Mouse (Mus musculus) T-helper 1 cell (primary cell): ENCODE data around the gene 3110021N24Rik.

Experiments
- in situ Hi-C: fragments of 300-600 bp; cut with MboI, MseI; formaldehyde crosslinking; loops from one replicate; pipeline ENCODE4 v1.15.1; 2025; ENCODE audit warnings: high pct_unique_total_duplicates

3110021N24Rik gene

DNA sequence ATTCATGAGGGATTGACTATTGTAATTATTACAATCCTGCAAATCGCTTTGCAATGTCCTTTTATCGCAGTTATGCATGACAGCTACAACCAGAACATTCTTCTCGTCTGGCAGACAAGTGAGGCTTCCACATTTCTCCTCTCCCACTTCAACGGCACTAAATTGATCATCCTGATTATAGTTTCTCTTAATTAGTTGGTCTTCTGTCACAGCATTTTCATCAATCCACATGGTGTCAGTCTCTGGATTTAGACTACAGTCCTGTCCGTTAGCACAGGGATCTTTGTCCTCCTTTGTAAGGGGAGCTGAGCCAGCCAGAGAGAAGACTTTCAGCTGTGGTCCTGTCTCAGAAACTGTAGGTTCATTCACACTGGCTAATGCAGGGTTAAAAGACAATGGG lies at the start of gene 3110021N24Rik:
3110021N24Rik (plus strand) TSS at position 301 of the 400 bp plus-strand sequence.
- in situ Hi-C loops = no loop called here

DNA sequence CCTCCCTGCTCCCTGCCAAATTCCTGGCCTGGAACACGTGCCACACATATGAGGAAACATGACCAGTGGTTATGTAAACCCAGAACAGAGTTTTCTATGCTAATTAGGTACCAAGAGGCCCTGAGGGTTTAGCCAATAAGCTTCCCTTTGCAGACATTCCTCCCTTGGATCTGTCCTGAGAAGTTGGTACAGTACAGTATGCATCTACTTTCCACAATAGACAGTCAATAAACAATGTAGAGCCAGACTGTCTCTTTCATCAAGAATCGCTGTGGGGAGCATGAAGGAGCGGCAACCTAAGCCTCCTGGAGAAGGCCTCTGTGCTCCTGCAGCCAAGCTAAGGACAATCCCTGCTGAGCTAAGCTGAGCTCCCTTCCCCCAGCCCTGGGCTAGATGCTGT lies 33.3 kb upstream of the 3110021N24Rik start:
- in situ Hi-C loops = loop anchor here (10.0 to 25.0 kb wide), 2 partner anchors 476 to 1921 kb away; no protein-coding TSS in a partner anchor

- in situ Hi-C loops = loop anchor here (10.0 to 25.0 kb wide), 2 partner anchors 475 to 1922 kb away; no protein-coding TSS in a partner anchor
These were observed 32.4 kb upstream of the 3110021N24Rik start for GRCm38 (mm10) chr4:108687098-108687497.

- in situ Hi-C loops = loop anchor here (10.0 to 25.0 kb wide), 2 partner anchors 284 to 472 kb away; no protein-coding TSS in a partner anchor
These were observed 29.0 kb upstream of the 3110021N24Rik start for GRCm38 (mm10) chr4:108690479-108690878.

DNA sequence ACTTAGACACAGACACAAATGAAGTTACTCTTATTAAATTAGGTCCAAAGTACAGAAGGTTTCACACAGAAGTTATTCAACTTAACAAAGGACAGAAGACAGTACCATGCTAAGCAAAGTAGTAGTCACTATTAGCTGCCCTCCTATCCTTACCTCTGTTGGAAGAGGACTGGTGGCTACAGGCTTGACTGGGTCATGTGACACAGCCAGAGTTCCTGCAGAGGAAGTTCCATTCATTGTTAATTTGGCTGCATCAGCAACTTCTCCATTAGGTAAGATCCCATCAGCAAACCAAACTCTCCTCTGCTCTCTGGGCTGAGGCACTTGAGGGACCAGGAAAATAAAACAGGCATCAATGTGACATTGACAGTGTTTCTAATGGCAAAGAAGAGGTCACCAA lies 28.0 kb upstream of the 3110021N24Rik start:
- in situ Hi-C loops = loop anchor here (10.0 to 25.0 kb wide), 2 partner anchors 283 to 471 kb away; no protein-coding TSS in a partner anchor

DNA sequence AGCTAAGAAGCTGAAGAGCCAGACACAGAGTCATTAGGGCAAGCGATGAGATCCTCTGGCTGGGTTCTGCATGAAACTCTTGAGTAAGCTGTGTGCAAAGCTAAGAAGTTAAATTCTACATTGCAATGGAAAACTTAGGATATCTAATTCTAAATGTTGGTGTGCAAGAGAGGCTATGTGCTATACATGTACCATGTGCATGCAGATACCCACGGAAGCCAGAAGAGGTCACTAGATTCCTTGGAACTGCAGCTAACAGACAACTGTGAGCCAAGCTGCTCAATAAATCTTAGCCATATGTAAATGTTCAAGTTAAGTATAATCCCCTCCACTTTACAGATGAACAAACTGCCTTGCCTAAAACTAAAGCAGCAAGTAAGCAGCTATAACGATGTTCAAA lies 22.5 kb upstream of the 3110021N24Rik start:
- in situ Hi-C loops = loop anchor here (10.0 to 25.0 kb wide), 2 partner anchors 278 to 465 kb away; no protein-coding TSS in a partner anchor

- in situ Hi-C loops = no loop called here
These were observed 11.2 kb upstream of the 3110021N24Rik start for GRCm38 (mm10) chr4:108708209-108708608.

DNA sequence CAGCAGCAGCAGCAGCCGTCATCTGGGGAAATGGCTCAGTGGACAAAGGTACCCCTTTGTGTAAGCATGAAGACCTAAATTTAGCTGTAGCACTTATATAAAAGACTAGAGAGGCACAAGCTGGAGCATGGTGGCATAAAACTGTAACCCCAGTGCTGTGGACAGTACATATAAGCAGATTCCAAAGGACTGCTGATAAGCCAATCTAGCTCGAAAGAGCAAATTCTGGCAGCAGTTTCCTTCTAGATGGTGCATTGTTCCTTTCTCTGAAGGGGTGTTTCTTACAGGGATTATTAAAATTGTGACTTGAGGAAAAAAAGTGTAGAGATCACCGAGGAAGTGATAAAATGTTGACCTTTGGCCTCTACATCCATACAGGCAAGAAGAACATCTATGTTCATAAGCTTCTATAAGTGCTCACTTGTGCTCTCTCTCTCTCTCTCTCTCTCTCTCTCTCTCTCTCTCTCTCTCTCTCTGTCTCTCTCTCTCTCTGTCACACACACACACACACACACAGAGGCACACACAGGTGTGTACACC lies 1.9 kb downstream of the 3110021N24Rik start:
- in situ Hi-C loops = no loop called here

DNA sequence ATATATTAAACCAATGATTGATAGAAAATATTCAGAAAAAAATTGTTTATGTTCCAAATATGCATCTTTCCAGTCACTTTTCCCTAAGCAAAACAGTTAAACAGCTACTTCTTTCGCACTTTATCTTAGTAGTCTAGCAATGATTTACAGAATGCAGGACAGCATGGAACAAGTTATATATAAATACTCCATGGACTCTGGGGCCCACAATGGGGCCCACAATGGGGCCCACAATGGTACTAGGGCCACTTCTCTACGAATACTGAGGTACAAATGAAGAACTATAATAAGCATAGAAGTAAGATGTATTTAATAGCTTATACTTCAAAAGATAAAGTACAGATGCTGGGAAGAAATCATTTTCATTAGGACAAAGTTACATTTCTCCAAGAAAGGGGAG lies 4.7 kb downstream of the 3110021N24Rik start:
- in situ Hi-C loops = no loop called here

DNA sequence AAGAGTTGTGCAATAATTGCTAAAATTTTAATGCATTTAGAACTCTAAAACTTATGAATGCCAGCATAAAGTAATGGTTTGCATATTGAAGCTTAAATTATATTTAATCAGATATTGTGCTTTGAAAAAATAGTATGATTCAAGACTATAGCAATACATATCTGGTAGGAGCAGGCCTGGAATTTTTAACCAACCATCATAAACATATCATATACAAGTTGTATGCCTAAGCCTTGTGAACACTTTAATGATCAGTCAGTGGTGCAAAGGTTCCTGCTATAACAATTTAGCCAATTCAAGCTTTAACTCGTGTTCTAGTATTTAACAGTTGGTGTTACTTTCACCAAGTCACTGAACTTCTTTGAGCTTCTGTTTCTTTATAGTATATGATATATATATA lies 11.0 kb downstream of the 3110021N24Rik start:
- in situ Hi-C loops = no loop called here

DNA sequence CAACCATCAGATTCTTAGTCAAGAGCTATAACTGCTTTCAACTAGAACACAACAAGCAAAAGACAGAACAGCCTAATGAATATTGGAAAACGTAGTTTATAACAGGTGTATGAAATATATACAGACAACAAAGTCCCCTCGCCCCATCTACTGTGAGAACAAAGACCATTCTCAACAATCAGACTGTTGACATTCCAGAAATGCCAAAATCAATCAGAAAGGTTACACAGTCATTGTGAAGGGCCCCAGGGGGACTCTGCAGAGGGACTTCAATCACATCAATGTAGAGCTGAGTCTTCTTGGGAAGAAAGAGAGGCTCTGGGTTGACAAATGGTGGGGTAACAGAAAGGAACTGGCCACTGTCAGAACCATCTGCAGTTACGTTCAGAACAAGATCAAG lies 12.1 kb downstream of the 3110021N24Rik start:
- in situ Hi-C loops = no loop called here

DNA sequence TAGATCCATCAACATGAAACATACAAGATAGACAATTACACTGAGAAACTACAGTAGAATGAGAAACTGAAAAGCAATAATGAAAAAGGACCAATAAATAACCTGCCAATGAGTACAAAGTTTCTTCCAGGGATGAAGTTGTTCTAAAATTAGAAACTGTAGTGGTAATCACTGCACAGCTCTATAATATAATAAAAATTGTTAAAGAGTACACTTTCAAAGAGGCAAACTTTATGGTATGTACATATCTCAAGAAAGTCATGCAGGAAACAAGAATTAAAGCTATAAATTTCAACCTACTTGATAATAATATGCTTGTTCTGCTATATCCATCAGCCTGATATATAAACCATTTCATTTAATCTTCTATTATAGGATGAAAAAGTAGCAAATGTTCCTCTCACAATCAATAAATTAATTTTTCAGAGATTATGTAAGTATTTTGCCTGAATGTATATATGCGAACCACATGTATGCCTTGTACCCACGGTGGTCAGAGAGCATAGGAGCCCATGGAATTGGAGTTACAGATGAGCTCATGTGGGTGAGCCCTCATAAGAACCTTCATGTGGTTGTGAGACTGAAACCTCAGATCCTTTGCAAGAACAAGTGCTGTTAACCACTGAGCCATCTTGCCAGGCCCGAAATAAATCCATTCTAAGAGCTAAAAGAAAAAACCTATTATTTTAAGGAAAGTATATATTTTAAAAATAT lies 26.9 kb downstream of the 3110021N24Rik start:
- in situ Hi-C loops = no loop called here

DNA sequence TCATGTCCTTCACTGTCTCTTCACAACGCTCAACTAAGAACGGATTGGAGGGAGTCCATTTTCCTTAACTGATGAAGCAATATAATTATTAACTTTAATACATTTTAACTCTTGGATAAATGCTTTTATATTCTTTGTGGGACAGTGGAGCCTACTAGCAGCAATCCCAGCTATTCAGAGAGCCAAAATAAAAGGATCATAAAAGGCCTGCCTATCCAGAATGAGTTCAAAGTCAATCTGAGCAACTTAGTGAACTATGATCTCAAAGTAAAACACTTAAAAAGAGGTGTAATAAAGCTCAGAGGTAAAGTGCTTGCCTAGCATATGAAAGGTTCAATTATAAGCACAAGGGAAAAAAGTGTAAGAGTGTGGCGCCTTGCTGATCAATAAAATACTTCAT lies 40.1 kb downstream of the 3110021N24Rik start:
- in situ Hi-C loops = no loop called here

GRCm38 (mm10) chr4:108768527-108768926 lies 49.1 kb downstream of the 3110021N24Rik start:
- in situ Hi-C loops = no loop called here

- in situ Hi-C loops = no loop called here
These were observed 60.3 kb downstream of the 3110021N24Rik start for GRCm38 (mm10) chr4:108779763-108780056.

DNA sequence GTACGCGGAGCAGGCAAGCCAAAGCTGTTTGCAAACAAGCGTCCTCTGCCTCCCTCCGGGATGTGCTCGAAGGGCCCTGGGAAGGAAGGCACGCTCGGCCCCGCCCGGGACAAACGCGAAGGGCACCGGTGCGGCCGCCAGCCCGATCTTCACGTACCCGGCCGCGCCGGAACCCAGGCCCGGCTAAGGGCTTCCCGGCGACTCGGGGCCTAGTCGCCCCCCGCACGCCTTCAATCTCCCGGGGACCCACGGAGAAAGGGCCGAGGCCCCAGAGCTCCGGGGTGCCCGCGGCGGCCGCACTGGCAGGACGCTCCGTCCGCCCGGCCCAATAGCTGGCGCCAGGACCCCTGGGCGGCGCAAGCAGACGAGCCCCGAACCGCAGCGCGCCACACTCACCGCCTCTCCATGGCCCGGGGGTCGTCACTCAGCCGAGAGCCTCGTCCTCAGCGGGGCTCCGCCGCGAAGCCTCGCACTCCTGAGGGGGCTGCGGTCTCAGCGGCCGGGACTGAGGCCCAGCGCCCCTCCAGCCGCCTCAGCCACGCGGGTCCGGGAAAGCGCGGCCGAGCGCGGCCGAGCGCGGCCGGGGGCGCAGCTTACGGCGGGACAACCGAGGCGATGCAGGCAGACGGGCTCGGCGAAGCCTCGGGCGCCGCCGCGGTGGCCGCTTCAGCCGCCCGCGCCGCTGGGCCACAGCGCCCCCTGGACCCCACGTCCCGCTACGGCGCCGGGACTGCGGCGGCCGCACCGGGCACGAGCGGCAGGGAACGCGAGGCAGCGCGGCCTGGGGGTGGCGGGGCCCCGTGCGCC lies 60.8 kb downstream of the 3110021N24Rik start, which contains the start of gene Zfyve9:
Zfyve9 (minus strand) TSS at position 742 of the 807 bp plus-strand sequence.
- in situ Hi-C loops = no loop called here

DNA sequence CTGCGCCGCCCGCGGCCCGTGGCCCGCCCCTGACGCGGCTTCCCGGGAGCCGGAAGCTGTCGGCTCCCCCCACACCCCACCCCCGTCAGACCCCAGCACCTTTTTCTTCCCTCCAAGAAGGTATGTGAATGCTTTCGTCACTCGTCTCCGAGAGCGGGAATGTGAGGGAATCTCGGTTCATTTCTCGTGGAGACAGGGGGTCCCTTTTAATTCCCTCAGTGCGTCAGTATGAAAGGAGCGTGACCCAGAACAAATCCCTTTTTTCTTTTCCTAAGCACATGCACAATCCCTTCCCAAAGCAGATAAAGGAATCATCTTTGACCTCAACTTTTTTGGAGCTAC lies 61.4 kb downstream of the 3110021N24Rik start:
- in situ Hi-C loops = no loop called here

GRCm38 (mm10) chr4:108781596-108781995 lies 62.1 kb downstream of the 3110021N24Rik start:
- in situ Hi-C loops = no loop called here

DNA sequence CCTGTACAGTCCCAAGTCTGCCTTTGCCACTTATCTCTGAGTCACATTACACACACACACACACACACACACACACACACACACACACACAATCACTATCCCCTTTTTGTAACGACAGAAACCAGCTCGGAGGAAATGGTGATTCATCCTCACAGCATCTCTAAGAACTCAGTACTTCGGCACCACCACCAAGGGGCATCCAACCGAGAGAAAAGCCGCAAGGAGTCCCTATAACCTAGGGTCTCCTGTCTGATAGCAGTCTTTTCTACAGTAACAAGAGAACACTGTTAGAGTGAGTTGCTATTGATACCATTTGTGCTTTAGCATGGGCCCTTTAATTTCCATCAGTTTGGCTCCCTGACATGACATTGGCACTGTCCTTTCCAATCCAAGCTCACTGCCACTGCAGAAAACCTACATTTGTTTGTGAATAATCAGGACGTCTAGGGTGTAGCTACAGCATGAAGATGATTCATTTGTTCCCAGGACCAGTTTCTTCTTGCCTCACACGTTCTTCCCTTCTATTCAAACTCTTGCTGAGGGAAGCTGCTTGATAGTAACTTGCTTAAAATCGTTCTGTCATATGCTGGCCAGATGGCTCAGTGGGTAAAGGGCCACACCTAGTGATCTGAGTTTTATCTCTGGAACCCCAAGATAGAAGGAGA lies 63.1 kb downstream of the 3110021N24Rik start:
- in situ Hi-C loops = no loop called here

GRCm38 (mm10) chr4:108789258-108789936 lies 69.9 kb downstream of the 3110021N24Rik start:
- in situ Hi-C loops = no loop called here

- in situ Hi-C loops = no loop called here
These were observed 71.1 kb downstream of the 3110021N24Rik start for GRCm38 (mm10) chr4:108790507-108790906.
